Mouse (Mus musculus) duodenum, adult 2 months (tissue): ENCODE data around the gene Ndufb3. TPM values are rescaled to one million over a fixed set of nuclear protein-coding genes. Genes with fewer than 3 reads are reported as not detected.

Source experiments
- polyA plus RNA-seq: library from polyadenylated mRNA; depleted of rRNA; stranded (reverse); fragments of >200 nt; gene quantifications from 2 replicates; pipeline ENCODE4 v1.2.3, GENCODE M21; 2012; ENCODE audit warnings: low replicate concordance; rRNA removed

Ndufb3 gene
- polyA plus RNA-seq, result 7.8 and 12.0 TPM in 2 replicates

GRCm38 (mm10) chr1:58586171-58586997 lies at the start of gene Ndufb3, which contains the start of gene Fam126b:
Gene Ndufb3 (plus strand): TSS chr1:58586384.
Gene Fam126b (minus strand): TSS chr1:58586323.

Other genes starting within 250 kb of the Ndufb3 start
- 4.3 and 6.8 TPM in 2 replicates for gene Bzw1, start 193.5 kb upstream of the Ndufb3 start, polyA plus RNA-seq
- 4.2 and 6.0 TPM in 2 replicates for gene Clk1, start 162.3 kb upstream of the Ndufb3 start, polyA plus RNA-seq
- 5.3 and 7.0 TPM in 2 replicates for gene Nif3l1, start 141.2 kb upstream of the Ndufb3 start, polyA plus RNA-seq
- gene Ppil3, start 140.9 kb upstream of the Ndufb3 start, polyA plus RNA-seq, result 4.8 and 5.5 TPM in 2 replicates
- gene Orc2, start 81.3 kb upstream of the Ndufb3 start, polyA plus RNA-seq, result 1.1 and 1.2 TPM in 2 replicates
- 0.14 and 0.42 TPM in 2 replicates for gene Fam126b, start 61 bp upstream of the Ndufb3 start, polyA plus RNA-seq
- gene Als2cr12, start 109.6 kb downstream of the Ndufb3 start, polyA plus RNA-seq, result 0.12 and 0.60 TPM in 2 replicates
- 13.1 and 18.3 TPM in 2 replicates for gene Cflar, start 125.1 kb downstream of the Ndufb3 start, polyA plus RNA-seq
- 2.2 and 2.7 TPM in 2 replicates for gene Casp8, start 209.0 kb downstream of the Ndufb3 start, polyA plus RNA-seq